Mouse (Mus musculus) limb, embryonic 13.5 days (tissue): ENCODE measurements around the gene Ldlrad2. TPM values are rescaled to one million over a fixed set of nuclear protein-coding genes. Genes with fewer than 3 reads are reported as not detected.

ENCODE experiments used
- ATAC-seq: fragments of 200-750 bp; cut with Nextera tagmentation; 2 replicates; pipeline ENCODE4 v1.8.0; 2017; ENCODE audit warnings: low read depth, moderate number of reproducible peaks, moderate TSS enrichment; ENCODE audit not compliant: low FRiP score
- H3K27ac ChIP-seq: fragments of 300-500 bp; sonication (generic); 2 replicates; pipeline ENCODE4 v1.5.1; 2015; ENCODE audit warnings: inconsistent platforms, mild to moderate bottlenecking, moderate library complexity
- H3K27me3 ChIP-seq: fragments of 300-500 bp; sonication (generic); 2 replicates; pipeline ENCODE4 v1.6.1; 2015; ENCODE audit warnings: mild to moderate bottlenecking, inconsistent platforms
- H3K36me3 ChIP-seq: fragments of 300-500 bp; sonication (generic); 2 replicates; pipeline ENCODE4 v1.6.1; 2015; ENCODE audit warnings: inconsistent platforms, mild to moderate bottlenecking, moderate library complexity
- H3K4me1 ChIP-seq: fragments of 300-500 bp; sonication (generic); 2 replicates; pipeline ENCODE4 v1.6.1; 2015; ENCODE audit warnings: inconsistent platforms
- H3K4me2 ChIP-seq: fragments of 300-500 bp; sonication (generic); replicated peaks from 2 replicates; pipeline ENCODE4 v1.6.1; 2015; ENCODE audit warnings: inconsistent platforms, mild to moderate bottlenecking, moderate library complexity
- H3K4me3 ChIP-seq: fragments of 300-500 bp; sonication (generic); 2 replicates; pipeline ENCODE4 v1.5.1; 2015; ENCODE audit warnings: moderate library complexity, mild to moderate bottlenecking, inconsistent platforms
- H3K9ac ChIP-seq: fragments of 300-500 bp; sonication (generic); 2 replicates; pipeline ENCODE4 v1.6.1; 2015; ENCODE audit warnings: mild to moderate bottlenecking, inconsistent platforms
- H3K9me3 ChIP-seq: fragments of 300-500 bp; sonication (generic); 2 replicates; pipeline ENCODE4 v1.6.1; 2016; ENCODE audit warnings: inconsistent platforms
- whole genome bisulfite sequencing: fragments of 180-500 bp; shearing (Covaris S2); methylation state at CpG from one replicate; pipeline ENCODE4 v1.1.7; 2015; 5-methylcytosine and 5-hydroxymethylcytosine counted together
- microRNA-seq: library from miRNA; unstranded; fragments of <30 nt; microRNA quantifications from one replicate; pipeline ENCODE4, GENCODE M21; 2016
- polyA plus RNA-seq: library from polyadenylated mRNA; unstranded; fragments of >200 nt; fragmentation: Nextera tagmentation; extraction: Ambion mirVana; gene quantifications from 2 replicates; pipeline ENCODE4 v1.2.1, GENCODE M21; 2015

Ldlrad2 gene
- polyA plus RNA-seq, 1 experiment from 2014 or later, result not detected

DNA sequence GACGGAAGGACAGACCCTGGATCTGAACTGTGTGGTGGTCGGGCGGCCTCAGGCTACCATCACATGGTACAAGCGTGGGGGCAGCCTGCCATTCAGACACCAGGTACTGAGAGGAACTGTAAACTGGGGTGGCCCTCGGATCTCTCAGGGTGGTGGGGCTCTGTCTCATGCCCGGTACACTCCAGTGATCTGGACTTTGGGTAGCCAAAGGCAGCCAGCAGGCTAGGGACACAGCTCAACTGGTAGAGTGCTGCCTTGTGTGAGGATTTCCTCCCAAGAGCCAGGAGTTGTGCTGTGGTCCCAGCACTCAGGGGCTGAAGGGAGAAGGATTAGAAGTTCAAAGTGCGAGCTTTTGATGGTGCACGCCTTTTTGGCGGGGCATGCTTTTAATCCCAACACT, 28.8 kb downstream of the Ldlrad2 start:
- WGBS, result 94% methylated on average over 9 of the region's 9 CpGs

GRCm38 (mm10) chr4:137542968-137543367, 31.4 kb downstream of the Ldlrad2 start:
- Histone ChIP-seq H3K9ac (no peak overlapping the region), H3K27me3 (no peaks in the 10 kb centered on the region), H3K9me3 (0 out of 2 replicates have a peak, but pooled peaks cover 5% of the 10 kb centered on the region), H3K36me3 (peaks cover 99% of the 10 kb centered on the region), H3K4me3 (no peak overlapping the region), H3K4me2 (no peak overlapping the region), H3K4me1 (no peaks in the 10 kb centered on the region), H3K27ac (no peak overlapping the region)
- 87% methylated on average over 10 of the region's 10 CpGs for WGBS
- ATAC-seq, result no peak

More for the DNA sequence above, 28.8 kb downstream of the Ldlrad2 start:
- no peak for ATAC-seq
- Histone ChIP-seq H3K27ac (no peak overlapping the region), H3K4me1 (no peaks in the 10 kb centered on the region), H3K9ac (no peak overlapping the region), H3K36me3 (peaks cover 100% of the 10 kb centered on the region), H3K4me2 (no peak overlapping the region), H3K27me3 (no peaks in the 10 kb centered on the region), H3K4me3 (no peak overlapping the region), H3K9me3 (0 out of 2 replicates have a peak, but pooled peaks cover 5% of the 10 kb centered on the region)

DNA sequence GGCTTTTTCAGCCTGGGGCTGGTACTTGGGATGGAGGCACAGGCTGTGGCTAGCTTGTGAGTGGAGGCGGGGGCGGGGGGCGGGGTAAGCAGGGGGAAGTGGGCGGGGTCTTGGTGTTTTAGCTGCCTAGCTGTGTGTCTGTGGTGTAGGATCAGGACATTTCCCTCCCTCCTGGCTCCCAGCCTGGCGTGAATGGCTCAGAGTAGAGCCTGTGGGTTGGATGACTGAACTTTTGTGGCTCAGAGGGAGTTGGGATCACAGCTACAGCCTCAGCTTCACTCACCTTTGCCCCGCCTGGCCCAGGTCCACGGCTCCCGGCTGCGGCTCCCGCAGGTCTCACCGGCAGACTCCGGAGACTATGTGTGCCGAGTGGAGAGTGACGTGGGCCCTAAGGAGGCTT, 34.0 kb downstream of the Ldlrad2 start:
- no peaks in the 10 kb centered on the region for H3K4me1 ChIP-seq
- ATAC-seq, result no peak
- WGBS, result 74% methylated on average over 14 of the region's 14 CpGs

DNA sequence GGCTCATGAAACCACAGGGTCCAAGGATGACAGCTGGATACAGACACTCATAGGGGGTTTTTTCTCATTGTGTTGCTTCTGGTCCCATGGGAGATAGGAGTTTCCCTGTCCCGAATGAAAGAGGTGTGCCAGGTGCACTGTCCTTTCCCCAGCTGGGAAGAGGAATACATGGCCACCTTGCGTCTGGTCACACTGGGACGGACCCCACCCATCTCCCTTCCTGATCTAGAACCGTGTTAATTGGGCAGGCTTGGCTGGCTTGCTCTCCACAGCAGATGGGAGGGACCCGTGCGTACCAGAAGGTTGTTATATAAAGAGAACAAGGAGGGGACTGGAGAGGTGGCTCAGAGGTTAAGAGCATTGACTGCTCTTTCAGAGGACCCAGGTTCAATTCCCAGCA, 46.5 kb downstream of the Ldlrad2 start:
- Histone ChIP-seq H3K9ac (no peak overlapping the region), H3K4me2 (no peak overlapping the region), H3K9me3 (no peaks in the 10 kb centered on the region), H3K4me3 (no peak overlapping the region), H3K27ac (no peak overlapping the region), H3K4me1 (no peaks in the 10 kb centered on the region), H3K27me3 (no peaks in the 10 kb centered on the region), H3K36me3 (peaks cover 92% of the 10 kb centered on the region)
- 86% methylated on average over 6 of the region's 6 CpGs for WGBS
- ATAC-seq, result no peak

More for the DNA sequence above, 34.0 kb downstream of the Ldlrad2 start:
- Histone ChIP-seq H3K9ac (no peak overlapping the region), H3K36me3 (peaks cover 97% of the 10 kb centered on the region), H3K27me3 (no peaks in the 10 kb centered on the region), H3K4me3 (no peak overlapping the region), H3K9me3 (no peaks in the 10 kb centered on the region), H3K27ac (no peak overlapping the region), H3K4me2 (no peak overlapping the region)

GRCm38 (mm10) chr4:137527368-137527767, 47.0 kb downstream of the Ldlrad2 start:
- Histone ChIP-seq H3K9ac (no peak overlapping the region), H3K27ac (no peak overlapping the region), H3K4me3 (no peak overlapping the region), H3K36me3 (peaks cover 97% of the 10 kb centered on the region), H3K27me3 (no peaks in the 10 kb centered on the region), H3K4me2 (no peak overlapping the region), H3K9me3 (no peaks in the 10 kb centered on the region), H3K4me1 (no peaks in the 10 kb centered on the region)
- ATAC-seq, result no peak
- 71% methylated on average over 4 of the region's 4 CpGs for WGBS

DNA sequence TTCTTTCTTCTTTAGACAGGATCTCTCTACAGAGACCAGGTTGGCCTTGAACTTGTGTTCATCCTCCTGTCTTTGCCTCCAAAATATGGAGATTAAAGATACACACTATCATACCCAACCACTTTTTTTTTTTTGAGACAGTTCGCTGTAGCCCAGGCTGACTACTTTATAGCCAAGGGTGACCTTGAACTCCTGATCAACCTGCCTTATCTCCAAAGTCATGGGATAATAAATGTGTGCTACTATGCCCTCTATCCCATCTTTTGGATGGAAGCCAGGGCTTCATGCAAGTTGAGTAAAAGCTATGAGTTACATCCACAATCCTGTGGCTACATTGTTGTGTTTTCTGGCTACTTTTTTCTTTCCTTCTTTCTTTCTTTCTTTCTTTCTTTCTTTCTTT, 48.9 kb downstream of the Ldlrad2 start:
- Histone ChIP-seq H3K4me3 (no peak overlapping the region), H3K9ac (no peak overlapping the region), H3K4me1 (no peaks in the 10 kb centered on the region), H3K9me3 (no peaks in the 10 kb centered on the region), H3K36me3 (peaks cover 99% of the 10 kb centered on the region), H3K27ac (no peak overlapping the region), H3K4me2 (no peak overlapping the region), H3K27me3 (no peaks in the 10 kb centered on the region)
- WGBS, result 93% methylated on average over 1 of the region's 1 CpGs
- ATAC-seq, result no peak

Small RNA genes lying within 50 kb of the gene (microRNA-seq; reads per million reads assigned to microRNA genes)
- gene Mir7018, result 3.0 reads per million, percentile 12 among the genes with 10 or more reads in this experiment

Other genes starting within 250 kb of the Ldlrad2 start
- 748 and 758 TPM in 2 replicates for gene Cdc42, start 216.8 kb downstream of the Ldlrad2 start, polyA plus RNA-seq
- not detected in 2 replicates for gene Cela3a, start 164.8 kb downstream of the Ldlrad2 start, polyA plus RNA-seq
- 0.15 TPM in 1 of 2 replicates, not detected in the other for gene Cela3b, start 144.0 kb downstream of the Ldlrad2 start, polyA plus RNA-seq
- gene 1700013G24Rik, start 121.3 kb downstream of the Ldlrad2 start, polyA plus RNA-seq, result 0.18 TPM in 1 of 2 replicates, not detected in the other
- gene Hspg2, start 105.8 kb downstream of the Ldlrad2 start, polyA plus RNA-seq, result 29.4 and 29.6 TPM in 2 replicates
- 78.6 and 81.4 TPM in 2 replicates for gene Usp48, start 19.2 kb upstream of the Ldlrad2 start, polyA plus RNA-seq
- gene Rap1gap, start 90.2 kb upstream of the Ldlrad2 start, polyA plus RNA-seq, result 10.7 and 11.4 TPM in 2 replicates
- 12.0 and 15.3 TPM in 2 replicates for gene Alpl, start 221.8 kb upstream of the Ldlrad2 start, polyA plus RNA-seq